Mouse (Mus musculus): ENCODE measurements at regions not wholly inside any gene's neighbourhood (a gene's known extent, or its start where the extent isn't known, plus 50 kb on each side); places are given as distances from the start of the nearest gene placed in this dataset.

GRCm38 (mm10) chr6:31283973-31284372 is 114.6 kb upstream of the Mkln1 start:
- no peaks in the 10 kb centered on the region for H3K27me3 ChIP-seq (ENCODE audit: control insufficient read depth, insufficient read depth, low read length)
- WGBS: 60% methylated on average over 8 of the region's 8 CpGs
- ATAC-seq (replicated peaks; ENCODE audit: insufficient number of reproducible peaks, low FRiP score, low TSS enrichment, low read depth) (no peak), DNase-seq (ENCODE audit: low spot score) (no peak)
- no peak overlapping the region for H3K4me2 ChIP-seq (ENCODE audit: low read depth, low read length)
- H3K9me3 ChIP-seq (replicated peaks; ENCODE audit: control insufficient read depth, low read length): no peaks in the 10 kb centered on the region
- H3K27ac ChIP-seq (replicated peaks; ENCODE audit: low read depth, low read length): no peak overlapping the region
- no peaks in the 10 kb centered on the region for H3K36me3 ChIP-seq (replicated peaks; ENCODE audit: control insufficient read depth, insufficient read depth, low read depth, low read length)
- no peak overlapping the region for H3K4me3 ChIP-seq (ENCODE audit: low read depth, low read length)
- no peak overlapping the region for H3K9ac ChIP-seq (replicated peaks; ENCODE audit: low read length)
- H3K4me1 ChIP-seq (ENCODE audit: control insufficient read depth, insufficient read depth, low read length): peaks cover 3% of the 10 kb centered on the region; the same call in 1 of the 2 replicates

- ATAC-seq (replicated peaks; ENCODE audit: insufficient number of reproducible peaks, low FRiP score, low TSS enrichment, low read depth) (no peak), DNase-seq (ENCODE audit: low spot score) (no peak)
- WGBS: 87% methylated on average over 10 of the region's 10 CpGs
Observed at GRCm38 (mm10) chr6:31284390-31284789, 114.1 kb upstream of the Mkln1 start.

GRCm38 (mm10) chr6:31285064-31285463 is 113.5 kb upstream of the Mkln1 start:
- Histone ChIP-seq H3K9me3 (replicated peaks; ENCODE audit: control insufficient read depth, low read length) (no peaks in the 10 kb centered on the region), H3K4me3 (ENCODE audit: low read depth, low read length) (no peak overlapping the region), H3K4me1 (ENCODE audit: control insufficient read depth, insufficient read depth, low read length) (peaks cover 3% of the 10 kb centered on the region; the same call in 1 of the 2 replicates), H3K36me3 (replicated peaks; ENCODE audit: control insufficient read depth, insufficient read depth, low read depth, low read length) (no peaks in the 10 kb centered on the region), H3K27me3 (ENCODE audit: control insufficient read depth, insufficient read depth, low read length) (no peaks in the 10 kb centered on the region), H3K27ac (replicated peaks; ENCODE audit: low read depth, low read length) (no peak overlapping the region), H3K4me2 (ENCODE audit: low read depth, low read length) (no peak overlapping the region), H3K9ac (replicated peaks; ENCODE audit: low read length) (no peak overlapping the region)
- DNase-seq (ENCODE audit: low spot score) (no peak), ATAC-seq (replicated peaks; ENCODE audit: insufficient number of reproducible peaks, low FRiP score, low TSS enrichment, low read depth) (no peak)
- 90% methylated on average over 19 of the region's 19 CpGs for WGBS

More at GRCm38 (mm10) chr6:31284390-31284789, 114.1 kb upstream of the Mkln1 start:
- Histone ChIP-seq H3K27ac (replicated peaks; ENCODE audit: low read depth, low read length) (no peak overlapping the region), H3K9me3 (replicated peaks; ENCODE audit: control insufficient read depth, low read length) (no peaks in the 10 kb centered on the region), H3K27me3 (ENCODE audit: control insufficient read depth, insufficient read depth, low read length) (no peaks in the 10 kb centered on the region), H3K4me1 (ENCODE audit: control insufficient read depth, insufficient read depth, low read length) (peaks cover 3% of the 10 kb centered on the region; the same call in 1 of the 2 replicates), H3K36me3 (replicated peaks; ENCODE audit: control insufficient read depth, insufficient read depth, low read depth, low read length) (no peaks in the 10 kb centered on the region), H3K4me3 (ENCODE audit: low read depth, low read length) (no peak overlapping the region), H3K4me2 (ENCODE audit: low read depth, low read length) (no peak overlapping the region), H3K9ac (replicated peaks; ENCODE audit: low read length) (no peak overlapping the region)

GRCm38 (mm10) chr6:31285981-31286737 is 112.4 kb upstream of the Mkln1 start:
- Histone ChIP-seq H3K4me2 (ENCODE audit: low read depth, low read length) (no peak overlapping the region), H3K9ac (replicated peaks; ENCODE audit: low read length) (no peak overlapping the region), H3K36me3 (replicated peaks; ENCODE audit: control insufficient read depth, insufficient read depth, low read depth, low read length) (no peaks in the 10 kb centered on the region), H3K4me1 (ENCODE audit: control insufficient read depth, insufficient read depth, low read length) (peaks cover 3% of the 10 kb centered on the region; the same call in 1 of the 2 replicates), H3K27ac (replicated peaks; ENCODE audit: low read depth, low read length) (no peak overlapping the region), H3K27me3 (ENCODE audit: control insufficient read depth, insufficient read depth, low read length) (no peaks in the 10 kb centered on the region), H3K4me3 (ENCODE audit: low read depth, low read length) (no peak overlapping the region), H3K9me3 (replicated peaks; ENCODE audit: control insufficient read depth, low read length) (no peaks in the 10 kb centered on the region)
- ATAC-seq (replicated peaks; ENCODE audit: insufficient number of reproducible peaks, low FRiP score, low TSS enrichment, low read depth) (no peak), DNase-seq (ENCODE audit: low spot score) (no peak)
- WGBS: 82% methylated on average over 11 of the region's 11 CpGs

GRCm38 (mm10) chr6:31287176-31287575 is 111.4 kb upstream of the Mkln1 start:
- H3K4me3 ChIP-seq (ENCODE audit: low read depth, low read length): no peak overlapping the region
- peaks cover 3% of the 10 kb centered on the region; the same call in 1 of the 2 replicates for H3K4me1 ChIP-seq (ENCODE audit: control insufficient read depth, insufficient read depth, low read length)
- H3K9me3 ChIP-seq (replicated peaks; ENCODE audit: control insufficient read depth, low read length): no peaks in the 10 kb centered on the region
- no peaks in the 10 kb centered on the region for H3K27me3 ChIP-seq (ENCODE audit: control insufficient read depth, insufficient read depth, low read length)
- no peak overlapping the region for H3K4me2 ChIP-seq (ENCODE audit: low read depth, low read length)
- 84% methylated on average over 2 of the region's 2 CpGs for WGBS
- H3K36me3 ChIP-seq (replicated peaks; ENCODE audit: control insufficient read depth, insufficient read depth, low read depth, low read length): no peaks in the 10 kb centered on the region
- no peak overlapping the region for H3K9ac ChIP-seq (replicated peaks; ENCODE audit: low read length)
- ATAC-seq (replicated peaks; ENCODE audit: insufficient number of reproducible peaks, low FRiP score, low TSS enrichment, low read depth): no peak
- DNase-seq (ENCODE audit: low spot score): no peak
- H3K27ac ChIP-seq (replicated peaks; ENCODE audit: low read depth, low read length): no peak overlapping the region

- Histone ChIP-seq H3K4me1 (ENCODE audit: control insufficient read depth, insufficient read depth, low read length) (peaks cover 3% of the 10 kb centered on the region; the same call in 1 of the 2 replicates), H3K9ac (replicated peaks; ENCODE audit: low read length) (no peak overlapping the region), H3K9me3 (replicated peaks; ENCODE audit: control insufficient read depth, low read length) (no peaks in the 10 kb centered on the region), H3K27ac (replicated peaks; ENCODE audit: low read depth, low read length) (no peak overlapping the region), H3K4me3 (ENCODE audit: low read depth, low read length) (no peak overlapping the region), H3K27me3 (ENCODE audit: control insufficient read depth, insufficient read depth, low read length) (no peaks in the 10 kb centered on the region), H3K4me2 (ENCODE audit: low read depth, low read length) (no peak overlapping the region), H3K36me3 (replicated peaks; ENCODE audit: control insufficient read depth, insufficient read depth, low read depth, low read length) (no peaks in the 10 kb centered on the region)
- DNase-seq (ENCODE audit: low spot score): no peak
- no peak for ATAC-seq (replicated peaks; ENCODE audit: insufficient number of reproducible peaks, low FRiP score, low TSS enrichment, low read depth)
- 54% methylated on average over 7 of the region's 7 CpGs for WGBS
Observed at GRCm38 (mm10) chr6:31287686-31288085, 110.8 kb upstream of the Mkln1 start.

GRCm38 (mm10) chr6:31288421-31289233 is 109.9 kb upstream of the Mkln1 start:
- Histone ChIP-seq H3K4me3 (ENCODE audit: low read depth, low read length) (no peak overlapping the region), H3K27me3 (ENCODE audit: control insufficient read depth, insufficient read depth, low read length) (no peaks in the 10 kb centered on the region), H3K27ac (replicated peaks; ENCODE audit: low read depth, low read length) (no peak overlapping the region), H3K9me3 (replicated peaks; ENCODE audit: control insufficient read depth, low read length) (no peaks in the 10 kb centered on the region), H3K4me1 (ENCODE audit: control insufficient read depth, insufficient read depth, low read length) (peaks cover 3% of the 10 kb centered on the region; the same call in 1 of the 2 replicates), H3K4me2 (ENCODE audit: low read depth, low read length) (no peak overlapping the region), H3K36me3 (replicated peaks; ENCODE audit: control insufficient read depth, insufficient read depth, low read depth, low read length) (no peaks in the 10 kb centered on the region), H3K9ac (replicated peaks; ENCODE audit: low read length) (no peak overlapping the region)
- no peak for DNase-seq (ENCODE audit: low spot score)
- 49% methylated on average over 14 of the region's 14 CpGs for WGBS
- no peak for ATAC-seq (replicated peaks; ENCODE audit: insufficient number of reproducible peaks, low FRiP score, low TSS enrichment, low read depth)

- Histone ChIP-seq H3K4me2 (ENCODE audit: low read depth, low read length) (no peak overlapping the region), H3K9me3 (replicated peaks; ENCODE audit: control insufficient read depth, low read length) (no peaks in the 10 kb centered on the region), H3K9ac (replicated peaks; ENCODE audit: low read length) (no peak overlapping the region), H3K27me3 (ENCODE audit: control insufficient read depth, insufficient read depth, low read length) (no peaks in the 10 kb centered on the region), H3K4me3 (ENCODE audit: low read depth, low read length) (no peak overlapping the region), H3K4me1 (ENCODE audit: control insufficient read depth, insufficient read depth, low read length) (peaks cover 3% of the 10 kb centered on the region; the same call in 1 of the 2 replicates), H3K27ac (replicated peaks; ENCODE audit: low read depth, low read length) (no peak overlapping the region), H3K36me3 (replicated peaks; ENCODE audit: control insufficient read depth, insufficient read depth, low read depth, low read length) (no peaks in the 10 kb centered on the region)
- DNase-seq (ENCODE audit: low spot score) (no peak), ATAC-seq (replicated peaks; ENCODE audit: insufficient number of reproducible peaks, low FRiP score, low TSS enrichment, low read depth) (no peak)
- WGBS: 88% methylated on average over 4 of the region's 4 CpGs
Observed at GRCm38 (mm10) chr6:31289234-31289486, 109.4 kb upstream of the Mkln1 start.
